Mouse (Mus musculus): ENCODE measurements around the gene AA986860.

GRCm38 (mm10) chr1:130726396-130726795 lies 5.4 kb upstream of the AA986860 start:
- no peak for TF ChIP-seq CTCF (IDR thresholded peaks at IDR 0.05; ENCODE audit: low read depth)
- TF ChIP-seq EP300 (optimal IDR thresholded peaks at IDR 0.05): no peak
